Mouse (Mus musculus): Measurements from ENCODE around the gene Cs.

- TF ChIP-seq POLR2A (IDR thresholded peaks at IDR 0.05; ENCODE audit: control insufficient read depth, low read depth, low read length) (no peak), CTCF (IDR thresholded peaks at IDR 0.05; ENCODE audit: control insufficient read depth, insufficient read depth, insufficient replicate concordance, low read depth, low read length) (no peak)
Observed at GRCm38 (mm10) chr10:128310177-128310576, 27.4 kb upstream of the Cs start.

All from testis, adult 2 months (tissue).